Mouse (Mus musculus) CD8-positive naive resting alpha-beta T cell, adult 57 days (primary cell): ENCODE results near the gene Fbxo34. TPM values are rescaled to one million over a fixed set of nuclear protein-coding genes. Genes with fewer than 3 reads are reported as not detected.

Experiments used
- total RNA-seq: library from RNA; stranded (reverse); gene quantifications from one replicate; pipeline ENCODE4 v1.2.4, GENCODE M21; 2023

Fbxo34 gene
- total RNA-seq: 15.1 TPM

DNA sequence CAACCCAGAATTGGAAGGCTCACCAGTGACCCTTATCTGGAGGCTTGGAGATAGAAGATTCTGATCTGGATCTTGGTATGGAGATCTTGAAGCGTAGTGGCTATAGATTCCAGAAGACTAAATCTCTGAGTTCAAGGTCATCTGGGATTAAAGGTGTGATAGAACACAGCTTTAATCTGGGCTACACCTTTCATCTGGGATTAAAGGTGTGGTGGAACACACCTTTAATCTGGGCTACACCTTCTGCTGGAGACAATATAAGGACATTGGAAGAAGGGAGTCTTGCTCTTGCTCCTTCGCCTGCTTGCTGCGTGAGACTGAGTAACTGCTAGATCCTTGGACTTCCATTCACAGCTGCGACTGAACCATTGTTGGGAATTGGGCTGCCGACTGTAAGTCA, at the start of gene Fbxo34:
Fbxo34 (plus strand) TSS at position 301 of the 400 bp plus-strand sequence.

DNA sequence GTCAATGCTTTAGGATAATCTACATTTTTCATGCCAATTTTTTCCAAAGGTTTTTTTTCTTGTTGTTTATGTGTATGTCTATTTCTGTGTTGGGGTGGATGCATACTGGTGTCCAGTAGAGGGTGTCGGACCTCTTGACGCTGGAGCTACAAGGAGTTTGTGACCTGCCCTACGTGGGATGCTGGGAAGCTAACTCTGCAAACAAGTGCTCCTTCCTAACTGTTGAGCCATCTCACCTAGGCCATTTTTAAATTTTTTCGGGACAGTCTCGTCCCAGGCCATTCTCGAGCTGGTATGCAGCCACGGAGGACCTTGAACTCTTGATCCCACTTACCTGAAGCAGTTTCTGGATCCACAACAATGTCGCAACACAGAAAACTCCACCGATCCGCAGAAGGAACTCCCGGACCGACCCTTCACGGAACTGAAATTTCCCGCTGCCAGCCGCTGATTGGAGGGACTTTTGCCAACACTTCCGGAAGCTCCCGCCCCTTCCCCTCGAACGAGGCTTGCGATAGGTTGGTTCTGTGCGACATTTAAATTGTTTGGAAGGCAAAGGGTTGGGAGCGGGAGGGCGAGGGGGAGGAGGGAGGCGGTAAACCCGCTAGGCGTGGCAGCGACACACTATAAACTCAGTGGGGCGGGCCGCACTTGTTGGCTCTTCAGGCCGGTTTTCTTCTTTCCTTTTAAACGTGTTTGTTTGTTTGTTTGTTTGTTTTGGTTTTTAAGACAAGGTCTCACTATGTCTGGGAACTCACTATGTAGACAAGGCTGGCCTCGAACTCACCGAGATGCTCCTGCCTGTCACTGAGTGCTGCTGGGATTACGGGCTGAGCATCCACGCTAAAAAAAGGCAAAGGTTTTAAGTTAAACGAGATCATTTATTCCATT, 32.2 kb upstream of the Fbxo34 start, which contains the start of gene Dlgap5:
Dlgap5 (minus strand) TSS at position 633 of the 891 bp plus-strand sequence.

DNA sequence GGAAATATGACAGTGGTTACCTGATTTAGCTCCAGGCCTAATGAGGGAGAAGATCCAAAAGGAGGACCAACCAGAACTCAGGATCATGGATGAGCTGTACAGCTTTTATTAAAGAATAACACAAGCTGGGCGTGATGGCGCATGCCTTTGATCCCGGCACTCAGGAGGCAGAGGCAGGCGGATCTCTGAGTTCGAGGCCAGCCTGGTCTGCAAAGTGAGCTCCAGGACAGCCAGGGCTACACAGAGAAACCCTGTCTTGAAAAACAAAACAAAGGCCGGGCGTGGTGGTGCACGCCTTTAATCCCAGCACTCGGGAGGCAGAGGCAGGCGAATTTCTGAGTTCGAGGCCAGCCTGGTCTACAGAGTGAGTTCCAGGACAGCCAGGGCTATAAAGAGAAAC, 120.3 kb downstream of the Fbxo34 start, which contains the start of gene Atg14:
Atg14 (minus strand) TSS at position 101 of the 400 bp plus-strand sequence.

Other genes starting within 250 kb of the Fbxo34 start
- gene Wdhd1, start 173.6 kb upstream of the Fbxo34 start, total RNA-seq: 17.2 TPM
- gene Socs4, start 173.5 kb upstream of the Fbxo34 start, total RNA-seq: 23.1 TPM
- gene Mapk1ip1l, start 152.2 kb upstream of the Fbxo34 start, total RNA-seq: 164 TPM
- 4.2 TPM for gene Lgals3, start 82.7 kb upstream of the Fbxo34 start, total RNA-seq
- gene Dlgap5, start 32.0 kb upstream of the Fbxo34 start, total RNA-seq: 8.7 TPM
- gene Atg14, start 120.2 kb downstream of the Fbxo34 start, total RNA-seq: 21.6 TPM
- gene Ktn1, start 198.0 kb downstream of the Fbxo34 start, total RNA-seq: 67.8 TPM